Mouse (Mus musculus): ENCODE results near the gene Tm6sf2.

DNA sequence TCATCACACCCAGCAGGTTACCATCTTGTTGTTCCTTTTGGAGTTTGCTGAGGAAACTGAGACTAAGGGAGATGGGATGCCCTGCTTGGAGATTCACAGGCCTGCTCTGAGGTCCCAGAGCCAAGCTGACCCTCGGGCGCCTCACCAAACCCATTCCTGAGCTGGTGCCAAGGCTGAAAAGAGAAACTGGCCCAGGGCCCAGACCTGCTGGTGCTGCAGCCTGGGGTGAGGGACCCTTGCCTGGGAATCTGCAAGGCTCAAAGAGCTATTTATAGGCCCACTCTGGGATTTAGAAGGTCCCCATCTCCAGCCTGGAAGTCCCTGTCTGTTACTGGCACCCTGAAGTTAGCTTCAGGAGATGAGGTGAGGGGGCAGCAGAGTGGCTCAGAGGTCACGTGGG is 55.7 kb downstream of the Tm6sf2 start:
- no peak for TF ChIP-seq CTCF (conservative IDR thresholded peaks at IDR 0.05; ENCODE audit: low read length)
- TF ChIP-seq NANOG (IDR thresholded peaks at IDR 0.05; ENCODE audit: borderline replicate concordance, low read length), result no peak
- TF ChIP-seq POU5F1 (IDR thresholded peaks at IDR 0.05; ENCODE audit: borderline replicate concordance, low read length), result no peak

Measured in E14TG2a.4 (cell line).